Mouse (Mus musculus): Measurements from ENCODE around the gene Zfr. TPM values are rescaled to one million over a fixed set of nuclear protein-coding genes. Genes with fewer than 3 reads are reported as not detected.

The Zfr gene
- total and polyA plus RNA-seq, 3 experiments, result 47.5 to 89.8 (median 84.9) TPM

DNA sequence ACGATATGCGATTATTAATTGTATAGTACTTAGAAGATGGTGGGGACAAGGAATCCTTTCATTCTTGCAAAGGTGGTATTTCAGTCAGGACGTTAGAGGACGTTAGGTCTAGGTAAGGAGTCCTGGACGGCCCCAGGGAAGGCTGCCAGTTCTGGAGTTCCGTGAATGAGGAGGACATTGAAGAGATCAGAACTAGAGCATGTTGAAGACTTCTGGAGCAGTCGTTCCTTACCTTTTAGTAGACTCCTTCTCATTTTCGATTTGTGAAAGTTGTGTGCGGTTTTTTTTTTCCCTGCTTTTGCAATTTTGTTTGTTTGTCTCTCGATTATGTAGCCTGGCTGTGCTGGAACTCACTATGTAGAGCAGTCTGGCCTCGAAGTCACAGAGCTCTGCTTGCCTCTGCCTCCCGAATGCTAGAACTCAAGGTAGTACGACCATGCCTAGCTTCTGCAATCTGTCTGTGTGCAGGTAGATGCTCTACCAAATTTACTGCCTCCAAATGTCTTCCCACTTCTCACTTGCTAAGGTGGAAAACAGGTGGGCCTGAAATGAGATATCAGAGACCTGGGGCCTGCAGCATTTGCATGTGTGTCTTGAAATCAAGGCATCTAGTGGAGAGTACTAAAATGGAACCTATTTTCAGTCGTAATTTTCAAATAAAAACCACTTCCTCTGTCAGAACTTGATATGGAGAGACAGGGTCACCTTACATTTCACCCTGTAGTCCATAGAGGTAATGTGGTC is 88.4 kb downstream of the Zfr start:
- Histone ChIP-seq H3K4me3 (replicated peaks in 1 of 3; ENCODE audit: low read depth in 2 of 3, low read length in 2 of 3, poor library complexity in 1 of 3) (peak overlapping the region; percentile 76 to 90 (median 80)), H3K79me2 (replicated peaks; ENCODE audit: control insufficient read depth, extremely low read depth, insufficient read depth, poor library complexity, severe bottlenecking) (peaks cover 22% of the 10 kb centered on the region), H3K4me1 (ENCODE audit: control insufficient read depth in 1 of 2, insufficient read depth in 2 of 2) (peaks cover 14 to 35% of the 10 kb centered on the region in 2 experiments), H3K27me3 (replicated peaks) (no peaks in the 10 kb centered on the region), H3K4me2 (ENCODE audit: insufficient read depth, low read depth, poor library complexity, severe bottlenecking) (peak overlapping the region; percentile 92), H3K9ac (ENCODE audit: insufficient read depth, low read depth) (peak overlapping the region; percentile 64), H3K9me3 (replicated peaks; ENCODE audit: low read length) (no peaks in the 10 kb centered on the region), H3K36me3 (replicated peaks in 1 of 2; ENCODE audit: control insufficient read depth in 1 of 2, insufficient read depth in 1 of 2, low read length in 1 of 2) (peaks cover 6 to 32% of the 10 kb centered on the region in 2 experiments), H3K27ac (ENCODE audit: insufficient read depth, low read depth) (no peak overlapping the region)
- no peak for TF ChIP-seq MEF2A (IDR thresholded peaks at IDR 0.05; ENCODE audit: borderline replicate concordance, low read depth, low read length)
- TF ChIP-seq GABPA (IDR thresholded peaks at IDR 0.05; ENCODE audit: insufficient replicate concordance, low read depth, low read length), result no peak
- no peak for TF ChIP-seq SIN3A (IDR thresholded peaks at IDR 0.05; ENCODE audit: low read length)
- TF ChIP-seq USF1 (IDR thresholded peaks at IDR 0.05; ENCODE audit: low read depth, low read length), result no peak
- TF ChIP-seq TCF12 (IDR thresholded peaks at IDR 0.05; ENCODE audit: low read depth, low read length), result no peak
- no peak for TF ChIP-seq CHD1 (IDR thresholded peaks at IDR 0.05; ENCODE audit: low read depth, low read length)
- TF ChIP-seq MAX (IDR thresholded peaks at IDR 0.05; ENCODE audit: low read length), result no peak
- no peak for TF ChIP-seq MAZ (IDR thresholded peaks at IDR 0.05; ENCODE audit: low read depth, low read length)
- TF ChIP-seq JUND (conservative IDR thresholded peaks at IDR 0.05; ENCODE audit: low read depth, low read length), result no peak
- no peak for TF ChIP-seq POLR2AphosphoS2 (IDR thresholded peaks at IDR 0.05; ENCODE audit: low read depth, low read length)
- TF ChIP-seq E2F4 (IDR thresholded peaks at IDR 0.05; ENCODE audit: insufficient replicate concordance, low read depth, low read length), result no peak
- TF ChIP-seq USF2 (conservative IDR thresholded peaks at IDR 0.05; ENCODE audit: low read depth, low read length), result no peak
- TF ChIP-seq SMC3 (IDR thresholded peaks at IDR 0.05; ENCODE audit: low read depth, low read length), result no peak
- no peak for TF ChIP-seq MAFK (IDR thresholded peaks at IDR 0.05; ENCODE audit: insufficient replicate concordance, low read length)
- peak; percentile 24 for DNase-seq (ENCODE audit: extremely low read depth)
- in situ Hi-C loops (cut with MboI; ENCODE audit: low pct_ligation_motif_present, low pct_unique_long_range_greater_than_20kb, low sequenced_read_pairs), result loop anchor here (5.0 kb wide), 1 partner anchor 36 kb away; no protein-coding TSS in a partner anchor
- dilution Hi-C loops (cut with MboI; ENCODE audit: extremely low pct_ligation_motif_present, extremely low pct_unique_long_range_greater_than_20kb, low sequenced_read_pairs), result no loop called here

DNA sequence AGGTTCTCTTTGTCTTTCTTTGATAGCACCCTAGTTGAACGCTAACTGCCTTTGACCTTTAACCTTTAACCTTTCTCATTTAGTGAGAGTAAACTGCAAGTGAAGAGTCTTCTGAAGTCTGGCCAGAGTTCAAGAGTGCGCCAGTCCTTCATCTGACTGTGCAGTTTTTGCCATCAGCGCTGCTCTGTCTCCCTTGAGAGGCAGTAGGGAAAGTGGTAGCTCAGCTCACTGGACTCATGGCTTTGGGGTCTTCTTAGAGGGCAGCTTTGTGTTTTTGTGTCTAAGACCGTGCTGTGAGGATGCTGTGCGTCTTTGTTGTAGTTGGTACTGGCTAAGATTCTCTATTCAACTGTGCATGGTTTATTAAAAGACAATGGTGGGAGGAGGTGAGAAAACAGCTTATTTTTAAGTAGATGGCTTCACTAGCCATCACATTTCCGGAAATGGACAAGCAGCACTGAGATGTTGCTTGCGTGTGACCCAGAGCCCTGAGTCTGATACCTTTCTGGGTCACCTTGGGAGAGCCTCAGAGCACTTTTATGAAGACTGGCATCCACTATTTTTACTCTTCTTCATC is 89.1 kb downstream of the Zfr start:
- in situ Hi-C loops (cut with MboI; ENCODE audit: low pct_ligation_motif_present, low pct_unique_long_range_greater_than_20kb, low sequenced_read_pairs), result loop anchor here (5.0 kb wide), 1 partner anchor 36 kb away; no protein-coding TSS in a partner anchor
- dilution Hi-C loops (cut with MboI; ENCODE audit: extremely low pct_ligation_motif_present, extremely low pct_unique_long_range_greater_than_20kb, low sequenced_read_pairs), result no loop called here
- TF ChIP-seq USF1 (IDR thresholded peaks at IDR 0.05; ENCODE audit: low read depth, low read length), result no peak
- TF ChIP-seq CHD2 (IDR thresholded peaks at IDR 0.05; ENCODE audit: low read length), result peak; percentile 36; the same call in 1 of the 2 replicates
- TF ChIP-seq RAD21 (IDR thresholded peaks at IDR 0.05; ENCODE audit: low read depth, low read length), result no peak
- no peak for TF ChIP-seq EP300 (IDR thresholded peaks at IDR 0.05; ENCODE audit: low read length)
- Histone ChIP-seq H3K9me3 (replicated peaks; ENCODE audit: low read length) (no peaks in the 10 kb centered on the region), H3K4me1 (ENCODE audit: control insufficient read depth in 1 of 2, insufficient read depth in 2 of 2) (peaks cover 14 to 40% of the 10 kb centered on the region in 2 experiments), H3K27ac (ENCODE audit: insufficient read depth, low read depth) (no peak overlapping the region), H3K4me3 (replicated peaks in 1 of 3; ENCODE audit: low read depth in 2 of 3, low read length in 2 of 3, poor library complexity in 1 of 3) (no peak overlapping the region), H3K36me3 (replicated peaks in 1 of 2; ENCODE audit: control insufficient read depth in 1 of 2, insufficient read depth in 1 of 2, low read length in 1 of 2) (peaks cover 6 to 37% of the 10 kb centered on the region in 2 experiments), H3K4me2 (ENCODE audit: insufficient read depth, low read depth, poor library complexity, severe bottlenecking) (peak overlapping the region; percentile 92; the same call in 1 of the 2 replicates), H3K79me2 (replicated peaks; ENCODE audit: control insufficient read depth, extremely low read depth, insufficient read depth, poor library complexity, severe bottlenecking) (peaks cover 22% of the 10 kb centered on the region), H3K9ac (ENCODE audit: insufficient read depth, low read depth) (no peak overlapping the region), H3K27me3 (replicated peaks) (no peaks in the 10 kb centered on the region)
- peak; percentile 8 for DNase-seq (ENCODE audit: extremely low read depth)
